Mouse (Mus musculus): Measurements from ENCODE around the gene Agtpbp1.

- TF ChIP-seq CTCF (IDR thresholded peaks at IDR 0.05; ENCODE audit: control insufficient read depth, insufficient read depth, insufficient read length) (no peak), MAX (IDR thresholded peaks at IDR 0.05) (no peak), MYOD1 (IDR thresholded peaks at IDR 0.05; ENCODE audit: control insufficient read depth, insufficient read length, low read depth) (no peak), USF1 (IDR thresholded peaks at IDR 0.05; ENCODE audit: low read depth) (no peak), CEBPB (IDR thresholded peaks at IDR 0.05; ENCODE audit: low read depth) (no peak), MYOG (IDR thresholded peaks at IDR 0.05; ENCODE audit: control insufficient read depth, extremely low read depth, insufficient read length) (no peak)
These were observed 172.4 kb downstream of the Agtpbp1 start for GRCm38 (mm10) chr13:59412672-59413071.
